Mouse (Mus musculus) intestine, embryonic 14.5 days (tissue): ENCODE measurements around the gene Mroh3. TPM values are rescaled to one million over a fixed set of nuclear protein-coding genes. Genes with fewer than 3 reads are reported as not detected.
A peak's percentile ranks its signal among the peaks of the same experiment; 100 is the strongest.

ENCODE experiments used
- ATAC-seq: fragments of 200-750 bp; cut with Nextera tagmentation; replicated peaks from 2 replicates; pipeline ENCODE4 v1.8.0; 2017; ENCODE audit warnings: low read depth, moderate number of reproducible peaks, moderate TSS enrichment, moderate library complexity; ENCODE audit not compliant: low FRiP score, low TSS enrichment
- DNase-seq: peaks from one replicate; pipeline ENCODE4 v3.0.0-alpha.2; 2018; ENCODE audit warnings: low spot score
- H3K27ac ChIP-seq: fragments of 300-500 bp; sonication (generic); 2 replicates; pipeline ENCODE4 v1.5.1; 2014; ENCODE audit warnings: low read depth, mild to moderate bottlenecking, control low read depth
- H3K27me3 ChIP-seq: fragments of 300-500 bp; sonication (generic); replicated peaks from 2 replicates; pipeline ENCODE4 v1.6.1; 2014; ENCODE audit warnings: low read length, control low read depth; ENCODE audit not compliant: control insufficient read depth, insufficient read depth
- H3K36me3 ChIP-seq: fragments of 300-500 bp; sonication (generic); 2 replicates; pipeline ENCODE4 v1.6.1; 2014; ENCODE audit warnings: low read length, control low read depth; ENCODE audit not compliant: control insufficient read depth, insufficient read depth
- H3K4me1 ChIP-seq: fragments of 300-500 bp; sonication (generic); replicated peaks from 2 replicates; pipeline ENCODE4 v1.6.1; 2014; ENCODE audit warnings: low read length, control low read depth, mixed read lengths; ENCODE audit not compliant: control insufficient read depth, insufficient read depth
- H3K4me2 ChIP-seq: fragments of 300-500 bp; sonication (generic); 2 replicates; pipeline ENCODE4 v1.6.1; 2014; ENCODE audit warnings: low read length
- H3K4me3 ChIP-seq: fragments of 300-500 bp; sonication (generic); 2 replicates; pipeline ENCODE4 v1.5.1; 2014; ENCODE audit warnings: low read depth, low read length, control low read depth, mixed read lengths
- H3K9ac ChIP-seq: fragments of 300-500 bp; sonication (generic); 2 replicates; pipeline ENCODE4 v1.6.1; 2014; ENCODE audit warnings: mild to moderate bottlenecking, low read length
- H3K9me3 ChIP-seq: fragments of 300-500 bp; sonication (generic); 2 replicates; pipeline ENCODE4 v1.6.1; 2016; ENCODE audit warnings: low read length, control low read depth; ENCODE audit not compliant: control insufficient read depth
- WGBS: fragments of 180-500 bp; shearing (Covaris S2); extraction: QIAGEN DNeasy Blood & Tissue Kit; methylation state at CpG from one replicate; pipeline ENCODE4 v1.1.7; 2014; 5-methylcytosine and 5-hydroxymethylcytosine counted together
- polyA plus RNA-seq: library from polyadenylated mRNA; unstranded; fragments of >200 nt; fragmentation: Nextera tagmentation; extraction: Ambion mirVana; gene quantifications from 2 replicates; pipeline ENCODE4 v1.2.1, GENCODE M21; 2014

The Mroh3 gene
- polyA plus RNA-seq, 1 experiment from 2014 or later, result 1.1 TPM

- Histone ChIP-seq H3K27me3 (no peaks in the 10 kb centered on the region), H3K9me3 (no peaks in the 10 kb centered on the region), H3K27ac (peak overlapping the region; percentile 71), H3K9ac (peak overlapping the region; percentile 69), H3K36me3 (peaks cover 4% of the 10 kb centered on the region; the same call in 1 of the 2 replicates), H3K4me1 (peaks cover 66% of the 10 kb centered on the region), H3K4me2 (peak overlapping the region; percentile 88), H3K4me3 (peak overlapping the region; percentile 46)
- 2% methylated on average over 32 of the region's 32 CpGs for WGBS
- DNase-seq (peak; percentile 75), ATAC-seq (peak; percentile 54; the same call in 1 of the 2 replicates)
These were observed 72.5 kb downstream of the Mroh3 start for GRCm38 (mm10) chr1:136139990-136140640.

- Histone ChIP-seq H3K36me3 (no peaks in the 10 kb centered on the region), H3K9ac (no peak overlapping the region), H3K4me1 (peaks cover 83% of the 10 kb centered on the region), H3K27me3 (no peaks in the 10 kb centered on the region), H3K4me3 (no peak overlapping the region), H3K27ac (peak overlapping the region; percentile 77), H3K4me2 (no peak overlapping the region), H3K9me3 (no peaks in the 10 kb centered on the region)
- ATAC-seq (no peak), DNase-seq (no peak)
- 33% methylated on average over 10 of the region's 10 CpGs for WGBS
These were observed 74.3 kb downstream of the Mroh3 start for GRCm38 (mm10) chr1:136138191-136138830.

- no peak overlapping the region for H3K9ac ChIP-seq
These were observed 75.1 kb downstream of the Mroh3 start for GRCm38 (mm10) chr1:136137575-136137974.

GRCm38 (mm10) chr1:136137071-136137531 lies 75.5 kb downstream of the Mroh3 start:
- WGBS, result 27% methylated on average over 7 of the region's 7 CpGs
- no peak for DNase-seq

More at GRCm38 (mm10) chr1:136137575-136137974, 75.1 kb downstream of the Mroh3 start:
- 7% methylated on average over 4 of the region's 4 CpGs for WGBS
- DNase-seq, result peak; percentile 83
- peak overlapping the region; percentile 28 for H3K4me2 ChIP-seq
- H3K36me3 ChIP-seq, result no peaks in the 10 kb centered on the region
- ATAC-seq, result peak; percentile 8; the same call in 1 of the 2 replicates
- H3K9me3 ChIP-seq, result no peaks in the 10 kb centered on the region
- H3K27me3 ChIP-seq, result no peaks in the 10 kb centered on the region
- H3K27ac ChIP-seq, result peak overlapping the region; percentile 77
- H3K4me3 ChIP-seq, result no peak overlapping the region
- H3K4me1 ChIP-seq, result peaks cover 85% of the 10 kb centered on the region

GRCm38 (mm10) chr1:136136547-136136946 lies 76.1 kb downstream of the Mroh3 start:
- no peak overlapping the region for H3K4me2 ChIP-seq
- H3K36me3 ChIP-seq, result no peaks in the 10 kb centered on the region
- H3K27ac ChIP-seq, result peak overlapping the region; percentile 77; the same call in 1 of the 2 replicates
- no peak for ATAC-seq
- no peaks in the 10 kb centered on the region for H3K9me3 ChIP-seq
- no peak overlapping the region for H3K4me3 ChIP-seq
- H3K9ac ChIP-seq, result no peak overlapping the region
- no peak for DNase-seq
- peaks cover 87% of the 10 kb centered on the region for H3K4me1 ChIP-seq
- 36% methylated on average over 4 of the region's 4 CpGs for WGBS
- no peaks in the 10 kb centered on the region for H3K27me3 ChIP-seq

More at GRCm38 (mm10) chr1:136137071-136137531, 75.5 kb downstream of the Mroh3 start:
- H3K4me2 ChIP-seq, result peak overlapping the region; percentile 28
- H3K9me3 ChIP-seq, result no peaks in the 10 kb centered on the region
- no peak overlapping the region for H3K4me3 ChIP-seq
- no peaks in the 10 kb centered on the region for H3K27me3 ChIP-seq
- no peak overlapping the region for H3K9ac ChIP-seq
- ATAC-seq, result peak; percentile 24; the same call in 1 of the 2 replicates
- H3K27ac ChIP-seq, result peak overlapping the region; percentile 77
- H3K4me1 ChIP-seq, result peaks cover 86% of the 10 kb centered on the region
- H3K36me3 ChIP-seq, result no peaks in the 10 kb centered on the region

GRCm38 (mm10) chr1:136135777-136136444 lies 76.7 kb downstream of the Mroh3 start:
- no peaks in the 10 kb centered on the region for H3K27me3 ChIP-seq
- no peaks in the 10 kb centered on the region for H3K36me3 ChIP-seq
- no peak overlapping the region for H3K27ac ChIP-seq
- WGBS, result 72% methylated on average over 6 of the region's 6 CpGs
- peaks cover 87% of the 10 kb centered on the region for H3K4me1 ChIP-seq
- no peak for ATAC-seq
- DNase-seq, result no peak
- no peak overlapping the region for H3K4me3 ChIP-seq
- no peaks in the 10 kb centered on the region for H3K9me3 ChIP-seq
- no peak overlapping the region for H3K9ac ChIP-seq
- no peak overlapping the region for H3K4me2 ChIP-seq

GRCm38 (mm10) chr1:136135046-136135445 lies 77.6 kb downstream of the Mroh3 start:
- Histone ChIP-seq H3K4me2 (no peak overlapping the region; the same call in 1 of the 2 replicates), H3K27ac (no peak overlapping the region), H3K9me3 (no peaks in the 10 kb centered on the region), H3K36me3 (no peaks in the 10 kb centered on the region), H3K4me1 (peaks cover 87% of the 10 kb centered on the region), H3K4me3 (no peak overlapping the region), H3K9ac (no peak overlapping the region), H3K27me3 (no peaks in the 10 kb centered on the region)
- ATAC-seq (no peak; the same call in 1 of the 2 replicates), DNase-seq (no peak)
- WGBS, result 36% methylated on average over 1 of the region's 1 CpGs

GRCm38 (mm10) chr1:136134547-136134946 lies 78.1 kb downstream of the Mroh3 start:
- Histone ChIP-seq H3K9me3 (no peaks in the 10 kb centered on the region), H3K27ac (no peak overlapping the region; the same call in 1 of the 2 replicates)
- WGBS, result 64% methylated on average over 2 of the region's 2 CpGs

More at GRCm38 (mm10) chr1:136134547-136134946, 78.1 kb downstream of the Mroh3 start:
- no peak overlapping the region for H3K4me3 ChIP-seq
- DNase-seq, result no peak
- peaks cover 87% of the 10 kb centered on the region for H3K4me1 ChIP-seq
- no peak overlapping the region for H3K9ac ChIP-seq
- ATAC-seq, result no peak
- no peak overlapping the region for H3K4me2 ChIP-seq
- no peaks in the 10 kb centered on the region for H3K27me3 ChIP-seq
- no peaks in the 10 kb centered on the region for H3K36me3 ChIP-seq
